Mouse (Mus musculus): Measurements from ENCODE around the gene Coq10b. TPM values are rescaled to one million over a fixed set of nuclear protein-coding genes. Genes with fewer than 3 reads are reported as not detected.
"Not testable (repeated sequence)": the region's sequence is repeated elsewhere in the genome, so short reads cannot be mapped to it uniquely, and the experiment has no call there.

Coq10b gene
- polyA plus RNA-seq, 1 experiment: 21.2 TPM

GRCm38 (mm10) chr1:55061772-55062171 is 9.2 kb downstream of the Coq10b start:
- Histone ChIP-seq H3K36me3 (ENCODE audit: control insufficient read depth, insufficient read depth, low read length, poor library complexity, severe bottlenecking) (peaks cover 10% of the 10 kb centered on the region), H3K27ac (ENCODE audit: insufficient read depth, low read length) (no peak overlapping the region), H3K4me3 (ENCODE audit: low read depth, low read length) (no peak overlapping the region), H3K9me3 (replicated peaks; ENCODE audit: control insufficient read depth, insufficient read depth, low read length, poor library complexity, severe bottlenecking) (no peaks in the 10 kb centered on the region), H3K9ac (ENCODE audit: low read depth, poor library complexity, severe bottlenecking) (no peak overlapping the region), H3K4me1 (ENCODE audit: control insufficient read depth, insufficient read depth, low read length) (peaks cover 2% of the 10 kb centered on the region), H3K27me3 (ENCODE audit: control insufficient read depth, insufficient read depth, low read length, poor library complexity, severe bottlenecking) (no peaks in the 10 kb centered on the region)
- TF ChIP-seq POLR2A (IDR thresholded peaks at IDR 0.05; ENCODE audit: insufficient read depth, low read length) (no peak), EP300 (IDR thresholded peaks at IDR 0.05; ENCODE audit: insufficient read depth, low read depth, low read length) (no peak), CTCF (IDR thresholded peaks at IDR 0.05; ENCODE audit: low read depth, low read length) (no peak)

DNA sequence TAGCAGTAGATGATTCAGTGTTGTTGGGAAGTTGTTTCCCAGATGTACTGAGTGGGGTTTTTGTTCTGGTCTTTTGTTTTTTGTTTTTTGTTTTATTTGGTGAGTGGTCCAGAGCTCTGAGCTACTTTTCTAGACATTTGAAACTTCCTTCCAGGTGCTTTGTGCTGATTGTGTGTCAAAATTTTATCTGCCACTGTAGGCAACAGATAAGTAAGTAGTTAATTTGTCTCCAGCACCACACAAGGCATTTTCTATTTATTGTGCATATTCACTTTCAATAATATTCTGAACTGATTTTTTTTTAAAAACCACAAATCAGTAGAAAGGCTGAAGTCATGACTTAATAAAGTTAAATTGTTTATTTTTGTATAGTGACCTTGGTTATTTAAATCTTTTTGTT is 19.8 kb downstream of the Coq10b start:
- not testable (repeated sequence) for H3K4me1 ChIP-seq (ENCODE audit: control insufficient read depth, insufficient read depth, low read length)

GRCm38 (mm10) chr1:55074757-55075156 is 22.2 kb downstream of the Coq10b start:
- no peak overlapping the region for H3K9ac ChIP-seq (ENCODE audit: low read depth, poor library complexity, severe bottlenecking)
- H3K4me1 ChIP-seq (ENCODE audit: control insufficient read depth, insufficient read depth, low read length): no peaks in the 10 kb centered on the region
- no peak overlapping the region for H3K27ac ChIP-seq (ENCODE audit: insufficient read depth, low read length)
- no peak for TF ChIP-seq POLR2A (IDR thresholded peaks at IDR 0.05; ENCODE audit: insufficient read depth, low read length)
- no peak for TF ChIP-seq EP300 (IDR thresholded peaks at IDR 0.05; ENCODE audit: insufficient read depth, low read depth, low read length)
- no peak for TF ChIP-seq CTCF (IDR thresholded peaks at IDR 0.05; ENCODE audit: low read depth, low read length)
- no peak overlapping the region for H3K4me3 ChIP-seq (ENCODE audit: low read depth, low read length)
- peaks cover 23% of the 10 kb centered on the region for H3K36me3 ChIP-seq (ENCODE audit: control insufficient read depth, insufficient read depth, low read length, poor library complexity, severe bottlenecking)
- no peaks in the 10 kb centered on the region for H3K9me3 ChIP-seq (replicated peaks; ENCODE audit: control insufficient read depth, insufficient read depth, low read length, poor library complexity, severe bottlenecking)
- no peaks in the 10 kb centered on the region for H3K27me3 ChIP-seq (ENCODE audit: control insufficient read depth, insufficient read depth, low read length, poor library complexity, severe bottlenecking)

More for the DNA sequence above, 19.8 kb downstream of the Coq10b start:
- not testable (repeated sequence) for H3K27ac ChIP-seq (ENCODE audit: insufficient read depth, low read length); H3K9me3 ChIP-seq (replicated peaks; ENCODE audit: control insufficient read depth, insufficient read depth, low read length, poor library complexity, severe bottlenecking); H3K9ac ChIP-seq (ENCODE audit: low read depth, poor library complexity, severe bottlenecking); H3K27me3 ChIP-seq (ENCODE audit: control insufficient read depth, insufficient read depth, low read length, poor library complexity, severe bottlenecking); H3K4me3 ChIP-seq (ENCODE audit: low read depth, low read length)
- peaks cover 14% of the 10 kb centered on the region for H3K36me3 ChIP-seq (ENCODE audit: control insufficient read depth, insufficient read depth, low read length, poor library complexity, severe bottlenecking)

- Histone ChIP-seq H3K27ac (ENCODE audit: insufficient read depth, low read length) (peak overlapping the region; percentile 69), H3K9ac (ENCODE audit: low read depth, poor library complexity, severe bottlenecking) (no peak overlapping the region), H3K36me3 (ENCODE audit: control insufficient read depth, insufficient read depth, low read length, poor library complexity, severe bottlenecking) (peaks cover 33% of the 10 kb centered on the region), H3K9me3 (replicated peaks; ENCODE audit: control insufficient read depth, insufficient read depth, low read length, poor library complexity, severe bottlenecking) (no peaks in the 10 kb centered on the region), H3K4me1 (ENCODE audit: control insufficient read depth, insufficient read depth, low read length) (no peaks in the 10 kb centered on the region), H3K4me3 (ENCODE audit: low read depth, low read length) (no peak overlapping the region), H3K27me3 (ENCODE audit: control insufficient read depth, insufficient read depth, low read length, poor library complexity, severe bottlenecking) (no peaks in the 10 kb centered on the region)
- TF ChIP-seq EP300 (IDR thresholded peaks at IDR 0.05; ENCODE audit: insufficient read depth, low read depth, low read length): no peak
- no peak for TF ChIP-seq POLR2A (IDR thresholded peaks at IDR 0.05; ENCODE audit: insufficient read depth, low read length)
Measured at GRCm38 (mm10) chr1:55075652-55076394, 23.3 kb downstream of the Coq10b start.

DNA sequence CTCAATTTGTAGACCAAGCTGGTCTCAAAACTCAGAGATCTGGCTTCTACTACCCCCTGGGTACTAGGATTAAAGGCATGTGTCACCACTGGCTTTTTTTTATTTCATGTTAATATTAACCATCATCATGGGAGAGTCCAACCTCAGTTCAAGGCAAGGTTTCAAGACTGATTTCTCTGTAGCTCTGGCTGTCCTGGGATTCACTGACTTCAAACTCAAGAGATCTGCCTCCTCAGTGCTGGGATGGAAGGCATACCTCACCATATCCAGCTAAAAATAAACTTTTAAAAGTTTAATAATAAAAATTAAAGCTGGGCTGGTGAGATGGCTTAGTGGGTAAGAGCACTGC is 23.8 kb downstream of the Coq10b start:
- peaks cover 35% of the 10 kb centered on the region for H3K36me3 ChIP-seq (ENCODE audit: control insufficient read depth, insufficient read depth, low read length, poor library complexity, severe bottlenecking)
- H3K4me3 ChIP-seq (ENCODE audit: low read depth, low read length): no peak overlapping the region
- H3K27ac ChIP-seq (ENCODE audit: insufficient read depth, low read length): no peak overlapping the region; the same call in 1 of the 2 replicates
- no peaks in the 10 kb centered on the region for H3K4me1 ChIP-seq (ENCODE audit: control insufficient read depth, insufficient read depth, low read length)
- no peaks in the 10 kb centered on the region for H3K9me3 ChIP-seq (replicated peaks; ENCODE audit: control insufficient read depth, insufficient read depth, low read length, poor library complexity, severe bottlenecking)
- H3K27me3 ChIP-seq (ENCODE audit: control insufficient read depth, insufficient read depth, low read length, poor library complexity, severe bottlenecking): no peaks in the 10 kb centered on the region
- TF ChIP-seq EP300 (IDR thresholded peaks at IDR 0.05; ENCODE audit: insufficient read depth, low read depth, low read length) (no peak), POLR2A (IDR thresholded peaks at IDR 0.05; ENCODE audit: insufficient read depth, low read length) (no peak), CTCF (IDR thresholded peaks at IDR 0.05; ENCODE audit: low read depth, low read length) (no peak)
- no peak overlapping the region for H3K9ac ChIP-seq (ENCODE audit: low read depth, poor library complexity, severe bottlenecking)

GRCm38 (mm10) chr1:55076849-55077516 is 24.4 kb downstream of the Coq10b start:
- Histone ChIP-seq H3K36me3 (ENCODE audit: control insufficient read depth, insufficient read depth, low read length, poor library complexity, severe bottlenecking) (peaks cover 37% of the 10 kb centered on the region), H3K9ac (ENCODE audit: low read depth, poor library complexity, severe bottlenecking) (no peak overlapping the region), H3K4me1 (ENCODE audit: control insufficient read depth, insufficient read depth, low read length) (no peaks in the 10 kb centered on the region), H3K27ac (ENCODE audit: insufficient read depth, low read length) (no peak overlapping the region; the same call in 1 of the 2 replicates), H3K4me3 (ENCODE audit: low read depth, low read length) (no peak overlapping the region), H3K27me3 (ENCODE audit: control insufficient read depth, insufficient read depth, low read length, poor library complexity, severe bottlenecking) (no peaks in the 10 kb centered on the region), H3K9me3 (replicated peaks; ENCODE audit: control insufficient read depth, insufficient read depth, low read length, poor library complexity, severe bottlenecking) (no peaks in the 10 kb centered on the region)
- TF ChIP-seq EP300 (IDR thresholded peaks at IDR 0.05; ENCODE audit: insufficient read depth, low read depth, low read length) (no peak), POLR2A (IDR thresholded peaks at IDR 0.05; ENCODE audit: insufficient read depth, low read length) (no peak), CTCF (IDR thresholded peaks at IDR 0.05; ENCODE audit: low read depth, low read length) (no peak)
